Mouse (Mus musculus) mature B cell (primary cell): ENCODE data around the gene Mogat2.

Experiments used
- in situ Hi-C: fragments of 300-500 bp; cut with MboI; formaldehyde crosslinking; loops from 2 replicates; pipeline ENCODE4 v1.14.3; 2019

The Mogat2 gene

DNA sequence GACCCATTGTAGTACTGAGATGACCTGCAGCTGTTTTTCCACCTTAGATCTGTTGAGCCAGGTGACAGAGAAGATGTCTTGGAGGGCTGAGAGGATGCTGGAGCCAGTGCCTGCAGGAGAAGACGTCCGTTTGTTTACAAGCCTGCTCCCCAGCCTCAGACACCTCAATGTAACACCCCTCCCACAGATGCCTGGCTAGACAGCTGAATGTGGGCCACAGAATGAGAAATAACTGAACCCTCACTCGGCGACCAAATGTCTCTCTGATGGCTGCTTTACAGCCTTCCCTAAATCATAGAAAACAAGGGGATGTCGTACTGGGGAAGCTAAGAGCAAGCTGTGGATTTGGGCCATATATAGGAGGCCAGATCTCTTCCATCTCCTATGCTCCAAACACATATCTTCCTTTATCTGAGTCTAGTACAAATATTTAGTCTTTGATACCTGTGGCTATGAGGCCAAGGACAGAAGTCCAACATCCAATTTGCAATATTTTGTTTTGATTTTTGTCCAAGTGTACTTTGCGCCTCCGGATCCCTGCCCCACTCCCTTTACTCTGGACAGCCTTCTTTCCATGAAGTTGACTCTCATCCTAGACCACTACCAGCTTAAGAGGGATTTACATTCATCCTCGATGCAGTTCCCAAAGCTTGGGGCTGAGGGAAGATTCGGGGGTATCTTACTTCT lies 68.6 kb downstream of the Mogat2 start:
- in situ Hi-C loops = no loop called here
